Mouse (Mus musculus) left cerebral cortex, postnatal 10 days (tissue): ENCODE measurements at regions not wholly inside any gene's neighbourhood (a gene's known extent, or its start where the extent isn't known, plus 50 kb on each side); places are given as distances from the start of the nearest gene placed in this dataset.

Experiments used
- DNase-seq, 2 experiments: peaks; one replicate each; pipeline ENCODE4 v3.0.0; 2021 to 2022; ENCODE audit warnings: low spot score in 2 of 2, mixed read lengths in 1 of 2; ENCODE audit errors: extremely low spot score in 1 of 2
- intact Hi-C: fragments of 180-260 bp; cut with DNase I; formaldehyde crosslinking; loops from one replicate; pipeline ENCODE4 v1.15.1; 2025

DNA sequence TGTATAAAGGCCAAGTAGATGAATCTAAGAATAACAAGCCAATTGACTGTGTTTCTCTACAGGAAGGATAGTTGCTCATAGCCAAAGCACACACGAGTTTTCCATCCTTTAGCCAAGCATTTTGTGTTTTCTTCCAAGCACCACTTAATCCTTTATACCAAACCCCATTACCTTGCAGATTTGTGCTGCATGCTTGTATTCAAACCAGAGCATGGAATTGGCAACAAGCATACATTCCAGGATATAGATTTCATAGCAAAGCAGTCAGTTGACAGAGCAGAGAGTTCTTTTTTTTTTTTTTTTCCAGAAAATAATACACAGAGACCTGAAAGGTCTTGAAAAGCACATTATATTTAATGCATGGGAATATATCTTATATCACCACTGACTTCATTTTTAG is 169.9 kb downstream of the Pom121l12 start:
- intact Hi-C loops, result no loop called here

GRCm38 (mm10) chr11:14769448-14770357 is 170.6 kb downstream of the Pom121l12 start:
- intact Hi-C loops, result no loop called here
- DNase-seq, result peak in 1 of 2 experiments; percentile 0

More for the DNA sequence above, 169.9 kb downstream of the Pom121l12 start:
- DNase-seq, result no peak

DNA sequence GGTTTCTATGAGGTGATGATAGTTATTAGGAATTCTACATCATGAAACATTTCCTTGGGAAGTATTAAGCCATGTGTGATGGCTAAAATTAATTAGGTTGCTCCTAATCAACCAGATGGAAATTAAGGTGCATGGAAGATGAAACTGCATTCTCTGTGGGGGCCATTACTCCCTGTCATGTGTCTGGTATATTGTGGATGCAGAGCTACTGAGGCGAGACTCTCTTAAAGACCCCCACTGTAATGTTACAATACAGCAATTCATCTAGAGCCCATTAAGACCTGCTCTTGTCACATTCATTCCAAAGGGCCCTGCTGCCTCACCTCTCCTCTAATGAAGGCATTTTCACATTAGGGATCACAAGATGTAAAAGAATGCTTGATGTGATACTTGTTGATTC is 199.2 kb downstream of the Pom121l12 start:
- no peak for DNase-seq
- intact Hi-C loops, result no loop called here

- no peak for DNase-seq
- intact Hi-C loops, result no loop called here
These were observed 200.2 kb downstream of the Pom121l12 start for GRCm38 (mm10) chr11:14799227-14799626.

DNA sequence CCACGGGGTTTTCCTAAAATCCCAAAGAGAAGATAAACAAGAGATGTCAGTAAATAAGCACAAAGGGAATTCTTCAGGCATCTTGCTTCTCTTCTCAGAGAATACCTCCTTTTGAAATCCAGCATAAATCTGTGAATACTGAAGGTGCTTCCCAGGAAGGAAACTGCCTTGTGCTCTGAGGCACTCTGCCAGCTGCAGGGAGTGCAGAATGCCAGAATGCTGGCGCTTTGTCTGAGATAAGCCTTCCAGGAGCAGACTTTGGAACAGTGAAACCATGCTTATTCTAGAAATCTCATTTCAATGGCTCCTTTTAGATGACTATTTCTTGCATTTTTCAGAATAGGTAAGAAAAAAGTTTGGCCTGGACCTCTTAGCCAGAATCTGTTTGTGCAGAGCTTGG is 219.9 kb downstream of the Pom121l12 start:
- intact Hi-C loops, result no loop called here
- DNase-seq, result peak; percentile 13 to 23
